In genomic region chr17:17827658-17828190, GRCm38 (mm10) we compare ENCODE assay signal across 8 mouse cellular contexts. TPM values are rescaled to one million over a fixed set of nuclear protein-coding genes. Genes with fewer than 3 reads are reported as not detected.
DNase-seq lines count a peak whose midpoint lies in the region; ATAC-seq and TF ChIP-seq lines count a peak whose summit lies in the region.

No protein-coding gene starts in this region.

- peaks cover 22% of the 10 kb centered on the region for H3K36me3 ChIP-seq in embryonic facial prominence, embryonic 14.5 days (ENCODE audit: control insufficient read depth, insufficient read depth, low read length)
- H3K36me3 ChIP-seq in heart, embryonic 14.5 days (ENCODE audit: control insufficient read depth, insufficient read depth, low read length): peaks cover 21% of the 10 kb centered on the region

- H3K27ac ChIP-seq in embryonic facial prominence, embryonic 14.5 days (replicated peaks; ENCODE audit: low read depth, low read length): peak overlapping the region; percentile 100
- H3K27ac ChIP-seq in heart, embryonic 14.5 days (replicated peaks in 1 of 2; ENCODE audit: control insufficient read depth in 1 of 2, insufficient read depth in 1 of 2, low read depth in 2 of 2, low read length in 2 of 2): peak overlapping the region; percentile 98 to 99

- H3K4me3 ChIP-seq in embryonic facial prominence, embryonic 14.5 days (ENCODE audit: low read depth, low read length): peak overlapping the region; percentile 77
- peak overlapping the region; percentile 76 to 86 for H3K4me3 ChIP-seq in heart, embryonic 14.5 days (ENCODE audit: control insufficient read depth in 1 of 2, insufficient read depth in 1 of 2, low read depth in 1 of 2, low read length in 2 of 2)
- peak overlapping the region; percentile 79 for H3K4me3 ChIP-seq in lung, adult 2 months (replicated peaks; ENCODE audit: extremely low read depth, low read depth, low read length)

- no peak for TF ChIP-seq CTCF in lung, adult 2 months (IDR thresholded peaks at IDR 0.05; ENCODE audit: insufficient read depth, low read length)

- H3K9me3 ChIP-seq in embryonic facial prominence, embryonic 14.5 days (ENCODE audit: control insufficient read depth, low read length): no peaks in the 10 kb centered on the region
- no peaks in the 10 kb centered on the region for H3K9me3 ChIP-seq in heart, embryonic 14.5 days (ENCODE audit: control insufficient read depth, low read length)

- H3K4me1 ChIP-seq in embryonic facial prominence, embryonic 14.5 days (ENCODE audit: control insufficient read depth, insufficient read depth, low read length): peaks cover 25% of the 10 kb centered on the region
- peaks cover 15 to 31% of the 10 kb centered on the region in 2 experiments for H3K4me1 ChIP-seq in heart, embryonic 14.5 days (ENCODE audit: control insufficient read depth in 2 of 2, insufficient read depth in 2 of 2, low read length in 2 of 2)
- H3K4me1 ChIP-seq in lung, adult 2 months (ENCODE audit: control insufficient read depth, insufficient read depth, low read length): peaks cover 3% of the 10 kb centered on the region; the same call in 1 of the 2 replicates

- WGBS in embryonic facial prominence, embryonic 14.5 days: 0% methylated on average over 11 of the region's 13 CpGs
- under 1% methylated on average over 12 of the region's 13 CpGs for WGBS in heart, embryonic 14.5 days
- under 1% methylated on average over 13 of the region's 13 CpGs for WGBS in lung, adult 2 months

- H3K27me3 ChIP-seq in embryonic facial prominence, embryonic 14.5 days (replicated peaks; ENCODE audit: control insufficient read depth, insufficient read depth, low read length): no peaks in the 10 kb centered on the region
- no peaks in the 10 kb centered on the region for H3K27me3 ChIP-seq in heart, embryonic 14.5 days (ENCODE audit: control insufficient read depth, insufficient read depth, low read length)

- no peak for TF ChIP-seq POLR2A in lung, adult 2 months (IDR thresholded peaks at IDR 0.05; ENCODE audit: borderline replicate concordance, extremely low read depth, low read depth, low read length)

- peak; percentile 81 for DNase-seq in 3T3-L1 (ENCODE audit: low read depth, low spot score)
- DNase-seq in adrenal gland, postnatal 14 days: peak; percentile 81
- DNase-seq in embryonic facial prominence, embryonic 14.5 days (ENCODE audit: low spot score): peak; percentile 76
- peak; percentile 92 for DNase-seq in kidney, postnatal 10 days
- DNase-seq in lung, adult 2 months: peak; percentile 62
- DNase-seq in ovary, adult 18-20 months (ENCODE audit: low spot score): peak; percentile 66
- DNase-seq in thymus, postnatal 0 days (ENCODE audit: low spot score): no peak

- peak; percentile 17; the same call in 1 of the 2 replicates for ATAC-seq in embryonic facial prominence, embryonic 14.5 days (ENCODE audit: low read depth)
- peak; percentile 18; the same call in 1 of the 2 replicates for ATAC-seq in heart, embryonic 14.5 days (ENCODE audit: insufficient number of reproducible peaks, insufficient read depth, low FRiP score, low read depth)

- H3K9ac ChIP-seq in embryonic facial prominence, embryonic 14.5 days (ENCODE audit: low read depth, low read length): peak overlapping the region; percentile 87
- peak overlapping the region; percentile 93 for H3K9ac ChIP-seq in heart, embryonic 14.5 days (ENCODE audit: low read length)

- H3K4me2 ChIP-seq in embryonic facial prominence, embryonic 14.5 days (ENCODE audit: low read depth, low read length): peak overlapping the region; percentile 88
- H3K4me2 ChIP-seq in heart, embryonic 14.5 days (ENCODE audit: low read length): peak overlapping the region; percentile 84

RNA-seq across cellular contexts. Expression of gene Spaca6, which starts 0.8 kb away (rescaled TPM):
- total RNA-seq in adrenal gland, postnatal 14 days (2021): 51.1 and 70.1 TPM in 2 replicates
- 15.6 and 20.3 TPM in 2 replicates for polyA plus RNA-seq in embryonic facial prominence, embryonic 14.5 days (2014; fragmentation: Nextera tagmentation; extraction: Ambion mirVana)
- polyA plus RNA-seq in heart, embryonic 14.5 days (2014; fragmentation: Nextera tagmentation; extraction: Ambion mirVana): 18.1 and 20.5 TPM in 2 replicates
- polyA plus RNA-seq in lung, adult 2 months (2012; rRNA removed): 38.5 and 56.7 TPM in 2 replicates
- polyA plus RNA-seq in thymus, postnatal 0 days (2015; fragmentation: Nextera tagmentation; extraction: Ambion mirVana): 5.5 and 8.0 TPM in 2 replicates

RNA-seq across cellular contexts. Expression of gene Has1, which starts 27.3 kb away (rescaled TPM):
- not detected in 2 replicates for total RNA-seq in adrenal gland, postnatal 14 days (2021)
- polyA plus RNA-seq in embryonic facial prominence, embryonic 14.5 days (2014; fragmentation: Nextera tagmentation; extraction: Ambion mirVana): 1.0 and 1.7 TPM in 2 replicates
- polyA plus RNA-seq in heart, embryonic 14.5 days (2014; fragmentation: Nextera tagmentation; extraction: Ambion mirVana): 0.78 and 1.1 TPM in 2 replicates
- 1.9 and 3.8 TPM in 2 replicates for polyA plus RNA-seq in lung, adult 2 months (2012; rRNA removed)
- 0.36 and 0.40 TPM in 2 replicates for polyA plus RNA-seq in thymus, postnatal 0 days (2015; fragmentation: Nextera tagmentation; extraction: Ambion mirVana)

RNA-seq across cellular contexts. Expression of gene Fpr1, which starts 56.0 kb away (rescaled TPM):
- total RNA-seq in adrenal gland, postnatal 14 days (2021): 0.33 TPM in 1 of 2 replicates, not detected in the other
- polyA plus RNA-seq in embryonic facial prominence, embryonic 14.5 days (2014; fragmentation: Nextera tagmentation; extraction: Ambion mirVana): 0.30 and 0.89 TPM in 2 replicates
- 0.15 and 0.20 TPM in 2 replicates for polyA plus RNA-seq in heart, embryonic 14.5 days (2014; fragmentation: Nextera tagmentation; extraction: Ambion mirVana)
- 15.1 and 19.0 TPM in 2 replicates for polyA plus RNA-seq in lung, adult 2 months (2012; rRNA removed)
- 0.36 TPM in 1 of 2 replicates, not detected in the other for polyA plus RNA-seq in thymus, postnatal 0 days (2015; fragmentation: Nextera tagmentation; extraction: Ambion mirVana)

RNA-seq across cellular contexts. Expression of gene Fpr2, which starts 59.9 kb away (rescaled TPM):
- not detected in 2 replicates for total RNA-seq in adrenal gland, postnatal 14 days (2021)
- polyA plus RNA-seq in embryonic facial prominence, embryonic 14.5 days (2014; fragmentation: Nextera tagmentation; extraction: Ambion mirVana): 0.34 and 1.1 TPM in 2 replicates
- 0.41 TPM in 1 of 2 replicates, not detected in the other for polyA plus RNA-seq in heart, embryonic 14.5 days (2014; fragmentation: Nextera tagmentation; extraction: Ambion mirVana)
- 5.4 and 10.9 TPM in 2 replicates for polyA plus RNA-seq in lung, adult 2 months (2012; rRNA removed)
- polyA plus RNA-seq in thymus, postnatal 0 days (2015; fragmentation: Nextera tagmentation; extraction: Ambion mirVana): 0.22 and 0.34 TPM in 2 replicates

RNA-seq across cellular contexts. Expression of gene Fpr3, which starts 59.9 kb away (rescaled TPM):
- total RNA-seq in adrenal gland, postnatal 14 days (2021): not detected in 2 replicates
- polyA plus RNA-seq in embryonic facial prominence, embryonic 14.5 days (2014; fragmentation: Nextera tagmentation; extraction: Ambion mirVana): not detected in 2 replicates
- polyA plus RNA-seq in heart, embryonic 14.5 days (2014; fragmentation: Nextera tagmentation; extraction: Ambion mirVana): not detected in 2 replicates
- polyA plus RNA-seq in lung, adult 2 months (2012; rRNA removed): not detected in 2 replicates
- not detected in 2 replicates for polyA plus RNA-seq in thymus, postnatal 0 days (2015; fragmentation: Nextera tagmentation; extraction: Ambion mirVana)
